Mouse (Mus musculus) thymus, adult 2 months (tissue): ENCODE data around the gene Fars2.

Source experiments
- CTCF ChIP-seq: fragments of 200-500 bp; IDR thresholded peaks from 2 replicates; pipeline ENCODE4 v1.5.1; 2012; ENCODE audit warnings: mild to moderate bottlenecking, control low read depth, low read length, moderate library complexity, borderline replicate concordance; ENCODE audit not compliant: control insufficient read depth, poor library complexity, insufficient read depth; ENCODE audit errors: extremely low read depth
- POLR2A ChIP-seq: fragments of 200-500 bp; IDR thresholded peaks from 2 replicates; pipeline ENCODE4 v1.6.1; 2012; ENCODE audit warnings: mild to moderate bottlenecking, low read length, control low read depth, moderate library complexity; ENCODE audit not compliant: control insufficient read depth, poor library complexity, insufficient read depth; ENCODE audit errors: extremely low read depth

GRCm38 (mm10) chr13:36734731-36735571, 617.7 kb downstream of the Fars2 start, which contains the start of gene Nrn1:
- TF ChIP-seq CTCF (no peak), POLR2A (no peak)
